Mouse (Mus musculus) midbrain, embryonic 14.5 days (tissue): Measurements from ENCODE around the gene Bfsp1. TPM values are rescaled to one million over a fixed set of nuclear protein-coding genes. Genes with fewer than 3 reads are reported as not detected.

Experiments used
- ATAC-seq: fragments of 200-750 bp; cut with Nextera tagmentation; 2 replicates; pipeline ENCODE4 v1.8.0; 2017; ENCODE audit warnings: moderate number of reproducible peaks, moderate library complexity; ENCODE audit not compliant: low FRiP score, low TSS enrichment
- DNase-seq: peaks from one replicate; pipeline ENCODE4 v3.0.0-alpha.2; 2015
- H3K27ac ChIP-seq: fragments of 300-500 bp; sonication (generic); replicated peaks from 2 replicates; pipeline ENCODE4 v1.5.1; 2014; ENCODE audit warnings: mild to moderate bottlenecking, low read depth, low read length, moderate library complexity
- H3K27me3 ChIP-seq: fragments of 300-500 bp; sonication (generic); 2 replicates; pipeline ENCODE4 v1.6.1; 2014; ENCODE audit warnings: low read length, control low read depth, mixed read lengths; ENCODE audit not compliant: control insufficient read depth, insufficient read depth
- H3K36me3 ChIP-seq: fragments of 300-500 bp; sonication (generic); 2 replicates; pipeline ENCODE4 v1.6.1; 2014; ENCODE audit warnings: low read length, control low read depth; ENCODE audit not compliant: control insufficient read depth, insufficient read depth
- H3K4me1 ChIP-seq: fragments of 300-500 bp; sonication (generic); 2 replicates; pipeline ENCODE4 v1.6.1; 2014; ENCODE audit warnings: mild to moderate bottlenecking, antibody characterized with exemption, low read length, control low read depth; ENCODE audit not compliant: control insufficient read depth, insufficient read depth
- H3K4me2 ChIP-seq: fragments of 300-500 bp; sonication (generic); 2 replicates; pipeline ENCODE4 v1.6.1; 2014; ENCODE audit warnings: mild to moderate bottlenecking, low read length, moderate library complexity
- H3K4me3 ChIP-seq: fragments of 300-500 bp; sonication (generic); replicated peaks from 2 replicates; pipeline ENCODE4 v1.5.1; 2014; ENCODE audit warnings: low read depth, low read length
- H3K9ac ChIP-seq: fragments of 300-500 bp; sonication (generic); replicated peaks from 2 replicates; pipeline ENCODE4 v1.6.1; 2014; ENCODE audit warnings: mild to moderate bottlenecking, low read length, moderate library complexity
- H3K9me3 ChIP-seq: fragments of 300-500 bp; sonication (generic); 2 replicates; pipeline ENCODE4 v1.6.1; 2016; ENCODE audit warnings: low read length, control low read depth, mixed read lengths; ENCODE audit not compliant: control insufficient read depth
- WGBS: fragments of 180-500 bp; shearing (Covaris S2); extraction: QIAGEN DNeasy Blood & Tissue Kit; methylation state at CpG from one replicate; pipeline ENCODE4 v1.1.7; 2014; 5-methylcytosine and 5-hydroxymethylcytosine counted together
- polyA plus RNA-seq: library from polyadenylated mRNA; unstranded; fragments of >200 nt; fragmentation: Nextera tagmentation; extraction: Ambion mirVana; gene quantifications from 2 replicates; pipeline ENCODE4 v1.2.1, GENCODE M21; 2014

The Bfsp1 gene
- polyA plus RNA-seq, 1 experiment from 2014 or later, result 1.3 TPM

- DNase-seq, result no peak
- ATAC-seq, result no peak
- H3K27me3 ChIP-seq, result no peaks in the 10 kb centered on the region
- 78% methylated on average over 17 of the region's 17 CpGs for whole genome bisulfite sequencing
- H3K27ac ChIP-seq, result no peak overlapping the region
- no peak overlapping the region for H3K4me3 ChIP-seq
- no peaks in the 10 kb centered on the region for H3K9me3 ChIP-seq
- H3K9ac ChIP-seq, result no peak overlapping the region
- no peaks in the 10 kb centered on the region for H3K4me1 ChIP-seq
- no peaks in the 10 kb centered on the region for H3K36me3 ChIP-seq
- H3K4me2 ChIP-seq, result no peak overlapping the region
Measured at GRCm38 (mm10) chr2:143831645-143832044, 31.3 kb downstream of the Bfsp1 start.

GRCm38 (mm10) chr2:143813461-143813860 lies 49.5 kb downstream of the Bfsp1 start:
- WGBS, result 91% methylated on average over 11 of the region's 11 CpGs
- H3K4me3 ChIP-seq, result no peak overlapping the region
- H3K27ac ChIP-seq, result no peak overlapping the region
- no peak overlapping the region for H3K4me2 ChIP-seq
- no peaks in the 10 kb centered on the region for H3K27me3 ChIP-seq
- ATAC-seq (no peak), DNase-seq (no peak)
- no peak overlapping the region for H3K9ac ChIP-seq
- H3K9me3 ChIP-seq, result no peaks in the 10 kb centered on the region
- no peaks in the 10 kb centered on the region for H3K4me1 ChIP-seq
- H3K36me3 ChIP-seq, result 0 out of 2 replicates have a peak, but pooled peaks cover 4% of the 10 kb centered on the region

- ATAC-seq (no peak), DNase-seq (no peak)
- Histone ChIP-seq H3K4me2 (no peak overlapping the region), H3K4me1 (no peaks in the 10 kb centered on the region), H3K4me3 (no peak overlapping the region), H3K9me3 (no peaks in the 10 kb centered on the region), H3K27ac (no peak overlapping the region), H3K36me3 (0 out of 2 replicates have a peak, but pooled peaks cover 4% of the 10 kb centered on the region), H3K9ac (no peak overlapping the region), H3K27me3 (no peaks in the 10 kb centered on the region)
- 57% methylated on average over 4 of the region's 4 CpGs for WGBS
Measured at GRCm38 (mm10) chr2:143812262-143812661, 50.7 kb downstream of the Bfsp1 start.

- Histone ChIP-seq H3K4me1 (no peaks in the 10 kb centered on the region), H3K4me2 (no peak overlapping the region), H3K36me3 (0 out of 2 replicates have a peak, but pooled peaks cover 4% of the 10 kb centered on the region), H3K9me3 (no peaks in the 10 kb centered on the region), H3K27me3 (no peaks in the 10 kb centered on the region), H3K4me3 (no peak overlapping the region), H3K9ac (no peak overlapping the region), H3K27ac (no peak overlapping the region)
- WGBS, result 70% methylated on average over 5 of the region's 5 CpGs
- ATAC-seq (no peak), DNase-seq (no peak)
Measured at GRCm38 (mm10) chr2:143808789-143809188, 54.2 kb downstream of the Bfsp1 start.

- DNase-seq, result peak; percentile 26
- H3K9ac ChIP-seq, result no peak overlapping the region
- no peaks in the 10 kb centered on the region for H3K9me3 ChIP-seq
- H3K4me2 ChIP-seq, result no peak overlapping the region
- WGBS, result 50% methylated on average over 9 of the region's 9 CpGs
- no peaks in the 10 kb centered on the region for H3K36me3 ChIP-seq
- H3K4me3 ChIP-seq, result no peak overlapping the region
- no peaks in the 10 kb centered on the region for H3K4me1 ChIP-seq
- no peak overlapping the region for H3K27ac ChIP-seq
- H3K27me3 ChIP-seq, result no peaks in the 10 kb centered on the region
- ATAC-seq, result no peak; the same call in 1 of the 2 replicates
Measured at GRCm38 (mm10) chr2:143806924-143807664, 55.9 kb downstream of the Bfsp1 start.

- H3K9me3 ChIP-seq, result no peaks in the 10 kb centered on the region
- no peak overlapping the region for H3K9ac ChIP-seq
- H3K36me3 ChIP-seq, result 0 out of 2 replicates have a peak, but pooled peaks cover 3% of the 10 kb centered on the region
- no peaks in the 10 kb centered on the region for H3K27me3 ChIP-seq
- H3K4me2 ChIP-seq, result no peak overlapping the region
- H3K27ac ChIP-seq, result no peak overlapping the region
- ATAC-seq (no peak), DNase-seq (no peak)
- no peak overlapping the region for H3K4me3 ChIP-seq
- no peaks in the 10 kb centered on the region for H3K4me1 ChIP-seq
- WGBS, result 69% methylated on average over 15 of the region's 15 CpGs
Measured at GRCm38 (mm10) chr2:143806140-143806923, 56.6 kb downstream of the Bfsp1 start.

GRCm38 (mm10) chr2:143801097-143801496 lies 61.9 kb downstream of the Bfsp1 start:
- H3K4me1 ChIP-seq, result no peaks in the 10 kb centered on the region
- DNase-seq (no peak), ATAC-seq (no peak)
- H3K4me2 ChIP-seq, result no peak overlapping the region
- no peaks in the 10 kb centered on the region for H3K9me3 ChIP-seq
- peaks cover 18% of the 10 kb centered on the region for H3K36me3 ChIP-seq
- H3K9ac ChIP-seq, result no peak overlapping the region
- WGBS, result 89% methylated on average over 5 of the region's 5 CpGs
- H3K4me3 ChIP-seq, result no peak overlapping the region
- no peak overlapping the region for H3K27ac ChIP-seq
- no peaks in the 10 kb centered on the region for H3K27me3 ChIP-seq

GRCm38 (mm10) chr2:143796335-143797013 lies 66.5 kb downstream of the Bfsp1 start:
- no peak overlapping the region for H3K9ac ChIP-seq
- ATAC-seq, result no peak

More at GRCm38 (mm10) chr2:143796335-143797013, 66.5 kb downstream of the Bfsp1 start:
- Histone ChIP-seq H3K4me1 (no peaks in the 10 kb centered on the region), H3K9me3 (no peaks in the 10 kb centered on the region), H3K4me3 (no peak overlapping the region), H3K27me3 (no peaks in the 10 kb centered on the region), H3K4me2 (no peak overlapping the region), H3K36me3 (peaks cover 17% of the 10 kb centered on the region), H3K27ac (no peak overlapping the region)
- 71% methylated on average over 4 of the region's 4 CpGs for WGBS
- DNase-seq, result peak; percentile 17
